In genomic region chr2:173164358-173164757, GRCm38 (mm10) we compare ENCODE assay signal across 9 mouse cellular contexts. TPM values are rescaled to one million over a fixed set of nuclear protein-coding genes. Genes with fewer than 3 reads are reported as not detected.
DNase-seq lines count a peak whose midpoint lies in the region; ATAC-seq and TF ChIP-seq lines count a peak whose summit lies in the region.
"Had no signal": no experiment of that assay in that cellular context is flagged by ENCODE, and none has a peak within 500 bp of the region (broad histone marks: within the 10 kb centered on the region; RNA-seq: fewer than 3 reads in every experiment).

No protein-coding gene starts in this region.

- H3K27me3 ChIP-seq in liver, embryonic 11.5 days (replicated peaks; ENCODE audit: control insufficient read depth, insufficient read depth, low read length) = no peaks in the 10 kb centered on the region; the same call in 1 of the 2 replicates
- no peaks in the 10 kb centered on the region for H3K27me3 ChIP-seq in ES-Bruce4 (ENCODE audit: control insufficient read depth, insufficient read depth, low read length, poor library complexity, severe bottlenecking)
- H3K27me3 ChIP-seq in forebrain, embryonic 16.5 days (replicated peaks; ENCODE audit: control insufficient read depth, insufficient read depth, low read length) = no peaks in the 10 kb centered on the region

- ATAC-seq in liver, embryonic 11.5 days (replicated peaks; ENCODE audit: low FRiP score) = no peak
- ATAC-seq in forebrain, embryonic 16.5 days = no peak

- H3K9me3 ChIP-seq in liver, embryonic 11.5 days (ENCODE audit: control insufficient read depth, low read length) = no peaks in the 10 kb centered on the region
- no peaks in the 10 kb centered on the region for H3K9me3 ChIP-seq in ES-Bruce4 (replicated peaks; ENCODE audit: control insufficient read depth, insufficient read depth, low read length, poor library complexity, severe bottlenecking)
- no peaks in the 10 kb centered on the region for H3K9me3 ChIP-seq in forebrain, embryonic 16.5 days (ENCODE audit: control insufficient read depth, low read length)
- H3K9me3 ChIP-seq: forebrain, embryonic 10.5 days had no signal

- H3K4me3 ChIP-seq in liver, embryonic 11.5 days (ENCODE audit: low read depth, low read length) = no peak overlapping the region
- H3K4me3 ChIP-seq in ES-Bruce4 (ENCODE audit: low read depth, low read length) = no peak overlapping the region
- no peak overlapping the region for H3K4me3 ChIP-seq in forebrain, embryonic 16.5 days (replicated peaks; ENCODE audit: low read length)
- H3K4me3 ChIP-seq: forebrain, embryonic 10.5 days had no signal

- H3K9ac ChIP-seq in liver, embryonic 11.5 days (ENCODE audit: low read depth, low read length) = no peak overlapping the region
- no peak overlapping the region for H3K9ac ChIP-seq in ES-Bruce4 (ENCODE audit: low read depth, poor library complexity, severe bottlenecking)
- H3K9ac ChIP-seq in forebrain, embryonic 16.5 days (replicated peaks; ENCODE audit: low read depth, low read length) = no peak overlapping the region

- TF ChIP-seq EP300 in ES-Bruce4 (IDR thresholded peaks at IDR 0.05; ENCODE audit: insufficient read depth, low read depth, low read length) = no peak

- peak; percentile 43 to 59 for DNase-seq in cerebellum, postnatal 14 days
- DNase-seq in cerebellum, adult 9-10 months = no peak
- peak; percentile 31 for DNase-seq in liver
- DNase-seq in liver, embryonic 11.5 days (ENCODE audit: low spot score) = no peak
- peak; percentile 77 to 79 for DNase-seq in kidney, postnatal 4 days
- DNase-seq in left cerebral cortex, adult 9 months (ENCODE audit: low spot score in 2 of 2) = no peak

- 26% methylated on average over 2 of the region's 2 CpGs for WGBS in liver, embryonic 11.5 days
- 43% methylated on average over 2 of the region's 2 CpGs for WGBS in forebrain, embryonic 16.5 days

- TF ChIP-seq POLR2A in ES-Bruce4 (IDR thresholded peaks at IDR 0.05; ENCODE audit: insufficient read depth, low read length) = no peak

- no peaks in the 10 kb centered on the region for H3K36me3 ChIP-seq in liver, embryonic 11.5 days (ENCODE audit: control insufficient read depth, insufficient read depth, low read length)
- no peaks in the 10 kb centered on the region for H3K36me3 ChIP-seq in ES-Bruce4 (ENCODE audit: control insufficient read depth, insufficient read depth, low read length, poor library complexity, severe bottlenecking)
- H3K36me3 ChIP-seq in forebrain, embryonic 16.5 days (ENCODE audit: control insufficient read depth, insufficient read depth) = no peaks in the 10 kb centered on the region
- H3K36me3 ChIP-seq: forebrain, embryonic 10.5 days had no signal

- no peaks in the 10 kb centered on the region; the same call in 1 of the 2 replicates for H3K4me1 ChIP-seq in liver, embryonic 11.5 days (replicated peaks; ENCODE audit: control insufficient read depth, insufficient read depth, low read length)
- no peaks in the 10 kb centered on the region for H3K4me1 ChIP-seq in ES-Bruce4 (ENCODE audit: control insufficient read depth, insufficient read depth, low read length)
- H3K4me1 ChIP-seq in forebrain, embryonic 16.5 days (replicated peaks; ENCODE audit: control insufficient read depth, insufficient read depth, low read length) = peaks cover 7% of the 10 kb centered on the region

- no peak overlapping the region for H3K4me2 ChIP-seq in liver, embryonic 11.5 days
- H3K4me2 ChIP-seq in forebrain, embryonic 16.5 days (ENCODE audit: low read length) = no peak overlapping the region

- no peak overlapping the region for H3K27ac ChIP-seq in liver, embryonic 11.5 days (ENCODE audit: low read depth, low read length)
- H3K27ac ChIP-seq in ES-Bruce4 (ENCODE audit: insufficient read depth, low read length) = no peak overlapping the region
- no peak overlapping the region for H3K27ac ChIP-seq in forebrain, embryonic 16.5 days (ENCODE audit: low read length)
- H3K27ac ChIP-seq: forebrain, embryonic 10.5 days had no signal

- peak; percentile 73 for TF ChIP-seq CTCF in ES-Bruce4 (IDR thresholded peaks at IDR 0.05; ENCODE audit: low read depth, low read length)

RNA-seq across cellular contexts. Expression of gene Pck1, which starts 11.5 kb away (rescaled TPM):
- 0.17 and 0.23 TPM in 2 replicates for polyA plus RNA-seq in liver, embryonic 11.5 days (2014; fragmentation: Nextera tagmentation; extraction: Ambion mirVana)
- polyA plus RNA-seq in ES-Bruce4 (2011; ENCODE audit: insufficient read depth, insufficient read length, low read depth, missing spikeins) = not detected in 2 replicates
- polyA plus RNA-seq in forebrain, embryonic 16.5 days (2015; fragmentation: Nextera tagmentation; extraction: Ambion mirVana) = not detected in 2 replicates
- polyA plus RNA-seq: forebrain, embryonic 10.5 days had no signal

RNA-seq across cellular contexts. Expression of gene Ctcfl, which starts 45.0 kb away (rescaled TPM):
- polyA plus RNA-seq in liver, embryonic 11.5 days (2014; fragmentation: Nextera tagmentation; extraction: Ambion mirVana) = 0.07 TPM in 1 of 2 replicates, not detected in the other
- polyA plus RNA-seq in ES-Bruce4 (2011; ENCODE audit: insufficient read depth, insufficient read length, low read depth, missing spikeins) = 0.21 TPM in 1 of 2 replicates, not detected in the other
- polyA plus RNA-seq in forebrain, embryonic 16.5 days (2015; fragmentation: Nextera tagmentation; extraction: Ambion mirVana) = not detected in 2 replicates

RNA-seq across cellular contexts. Expression of gene Zbp1, which starts 54.4 kb away (rescaled TPM):
- polyA plus RNA-seq in liver, embryonic 11.5 days (2014; fragmentation: Nextera tagmentation; extraction: Ambion mirVana) = not detected in 2 replicates
- 3.8 and 6.8 TPM in 2 replicates for polyA plus RNA-seq in ES-Bruce4 (2011; ENCODE audit: insufficient read depth, insufficient read length, low read depth, missing spikeins)
- polyA plus RNA-seq in forebrain, embryonic 16.5 days (2015; fragmentation: Nextera tagmentation; extraction: Ambion mirVana) = not detected in 2 replicates
- polyA plus RNA-seq: forebrain, embryonic 10.5 days had no signal

Comparison
In these comparisons a context has a peak if more than half of its experiments do, and no peak if none do; other contexts are left out.
1. DNase-seq: peak in cerebellum, postnatal 14 days (2 of 2), liver (single experiment) and kidney, postnatal 4 days (2 of 2); none in cerebellum, adult 9-10 months (single experiment), liver, embryonic 11.5 days (single experiment) and left cerebral cortex, adult 9 months (0 of 2).